Comparison of ENCODE assay signal across 8 mouse cellular contexts in the genomic region with DNA sequence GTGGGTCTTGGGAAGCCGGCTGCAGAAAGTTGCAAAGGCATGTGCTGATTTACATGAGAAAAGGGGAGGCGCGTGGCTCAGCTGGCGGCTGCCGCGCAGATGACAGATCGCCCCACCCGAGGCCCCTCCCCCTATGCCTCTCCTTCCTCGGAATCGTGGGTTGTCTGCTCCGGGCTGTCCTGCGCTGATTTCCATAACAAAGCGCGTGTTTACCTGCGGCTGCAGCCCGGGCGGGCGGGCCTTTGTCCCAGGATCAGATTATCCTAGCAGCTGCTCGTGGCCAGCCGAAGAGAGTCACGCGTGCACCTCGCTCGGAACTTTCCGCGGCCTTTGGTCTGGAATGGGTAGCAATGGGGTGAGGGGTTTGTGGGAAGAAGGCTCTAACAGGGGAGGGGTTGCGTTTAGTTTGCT. TPM values are rescaled to one million over a fixed set of nuclear protein-coding genes. Genes with fewer than 3 reads are reported as not detected.
DNase-seq lines count a peak whose midpoint lies in the region; ATAC-seq lines count a peak whose summit lies in the region.

No protein-coding gene starts in this region.

- peak; percentile 43 for ATAC-seq in common myeloid progenitor, adult 5-6 weeks (replicated peaks; ENCODE audit: low read depth, poor library complexity, severe bottlenecking)
- ATAC-seq in heart, embryonic 16.5 days (replicated peaks; ENCODE audit: extremely low read depth, insufficient read depth, low FRiP score) = 0 out of 2 replicates have a peak, but pooled peaks have one; percentile 7

- H3K4me2 ChIP-seq in heart, embryonic 16.5 days (ENCODE audit: low read depth, low read length) = peak overlapping the region; percentile 71

- no peaks in the 10 kb centered on the region for H3K9me3 ChIP-seq in heart, embryonic 16.5 days (replicated peaks; ENCODE audit: control insufficient read depth, low read length)

- peaks cover 67% of the 10 kb centered on the region for H3K27me3 ChIP-seq in heart, embryonic 16.5 days (ENCODE audit: control insufficient read depth, insufficient read depth, low read length)

- peaks cover 19% of the 10 kb centered on the region for H3K4me1 ChIP-seq in heart, embryonic 16.5 days (ENCODE audit: control insufficient read depth, insufficient read depth, low read length)

- no peaks in the 10 kb centered on the region for H3K36me3 ChIP-seq in heart, embryonic 16.5 days (ENCODE audit: control insufficient read depth, insufficient read depth)

- WGBS in heart, embryonic 16.5 days = under 1% methylated on average over 27 of the region's 27 CpGs

- peak; percentile 47 for DNase-seq in right cerebral cortex, adult 18-20 months
- no peak for DNase-seq in right cerebral cortex, postnatal 14 days
- peak; percentile 75 for DNase-seq in kidney, postnatal 10 days
- DNase-seq in lung, postnatal 14 days = peak; percentile 61
- peak; percentile 53 for DNase-seq in right cerebral cortex, postnatal 4 days
- DNase-seq in frontal cortex, postnatal 14 days (ENCODE audit: low spot score in 2 of 2) = no peak

- no peak overlapping the region for H3K27ac ChIP-seq in heart, embryonic 16.5 days (ENCODE audit: low read length)

- peak overlapping the region; percentile 30 for H3K9ac ChIP-seq in heart, embryonic 16.5 days (ENCODE audit: low read length)

- H3K4me3 ChIP-seq in heart, embryonic 16.5 days (ENCODE audit: low read length) = peak overlapping the region; percentile 49

RNA-seq across cellular contexts. Expression of gene Dll1, which starts 4.0 kb away (rescaled TPM):
- total RNA-seq in common myeloid progenitor, adult 5-6 weeks (2017) = 0.23 TPM in 1 of 2 replicates, not detected in the other
- polyA plus RNA-seq in heart, embryonic 16.5 days (2015; fragmentation: Nextera tagmentation; extraction: Ambion mirVana) = 4.3 and 5.6 TPM in 2 replicates

RNA-seq across cellular contexts. Expression of gene Fam120b, which starts 15.4 kb away (rescaled TPM):
- 12.7 and 14.7 TPM in 2 replicates for total RNA-seq in common myeloid progenitor, adult 5-6 weeks (2017)
- polyA plus RNA-seq in heart, embryonic 16.5 days (2015; fragmentation: Nextera tagmentation; extraction: Ambion mirVana) = 16.6 and 18.1 TPM in 2 replicates

Comparison
In these comparisons a context has a peak if more than half of its experiments do, and no peak if none do; other contexts are left out.
1. DNase-seq: peak in right cerebral cortex, adult 18-20 months (single experiment), kidney, postnatal 10 days (single experiment), lung, postnatal 14 days (single experiment) and right cerebral cortex, postnatal 4 days (single experiment); none in right cerebral cortex, postnatal 14 days (single experiment) and frontal cortex, postnatal 14 days (0 of 2).